Mouse (Mus musculus) heart, postnatal 0 days (tissue): ENCODE data around the gene S100a4.

Source experiments
- CTCF ChIP-seq: IDR thresholded peaks from 2 replicates; pipeline ENCODE4 v1.5.1; 2016; ENCODE audit warnings: antibody characterized with exemption, control low read depth, low read depth
- EP300 ChIP-seq: IDR thresholded peaks from 2 replicates; pipeline ENCODE4 v1.6.1; 2016; ENCODE audit warnings: antibody characterized with exemption, low read depth

DNA sequence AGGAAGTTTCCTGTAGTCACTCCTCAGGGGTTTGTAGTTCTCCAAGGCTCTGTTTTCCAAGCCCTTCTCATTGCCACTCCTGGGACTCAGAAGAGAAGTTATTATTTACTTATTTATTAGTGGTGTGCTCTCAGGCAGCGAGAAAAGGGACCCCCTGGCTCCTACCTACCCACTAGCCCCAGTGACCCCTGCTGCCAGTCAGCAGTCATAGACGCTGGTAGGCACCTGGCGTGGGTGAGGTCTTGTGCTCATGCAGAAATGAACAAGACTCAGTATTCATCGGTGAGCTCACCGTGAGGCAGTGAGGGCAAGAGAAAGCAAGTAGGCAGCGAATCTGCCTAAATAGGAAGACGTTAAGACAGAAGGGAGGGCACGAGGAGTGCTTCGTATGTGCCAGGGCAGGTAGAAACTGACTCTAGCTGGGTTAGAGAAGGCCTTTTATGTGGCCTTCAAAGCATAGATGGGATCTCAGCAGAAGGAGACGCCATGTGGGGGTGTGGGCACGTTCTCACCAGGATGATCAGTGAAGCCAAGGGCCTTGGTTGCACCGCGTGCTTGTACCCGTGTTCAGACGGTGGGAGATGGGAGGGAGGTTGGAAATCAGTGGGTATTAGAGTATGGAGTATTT, 17.4 kb upstream of the S100a4 start:
- TF ChIP-seq CTCF (no peak), EP300 (no peak)
